Mouse (Mus musculus) R1 (cell line): ENCODE data around the gene Elk1.

Source experiments
- DNase-seq: peaks from one replicate; pipeline ENCODE4 v3.0.0-alpha.2; 2018; ENCODE audit warnings: low read depth, low spot score

Gene Elk1

DNA sequence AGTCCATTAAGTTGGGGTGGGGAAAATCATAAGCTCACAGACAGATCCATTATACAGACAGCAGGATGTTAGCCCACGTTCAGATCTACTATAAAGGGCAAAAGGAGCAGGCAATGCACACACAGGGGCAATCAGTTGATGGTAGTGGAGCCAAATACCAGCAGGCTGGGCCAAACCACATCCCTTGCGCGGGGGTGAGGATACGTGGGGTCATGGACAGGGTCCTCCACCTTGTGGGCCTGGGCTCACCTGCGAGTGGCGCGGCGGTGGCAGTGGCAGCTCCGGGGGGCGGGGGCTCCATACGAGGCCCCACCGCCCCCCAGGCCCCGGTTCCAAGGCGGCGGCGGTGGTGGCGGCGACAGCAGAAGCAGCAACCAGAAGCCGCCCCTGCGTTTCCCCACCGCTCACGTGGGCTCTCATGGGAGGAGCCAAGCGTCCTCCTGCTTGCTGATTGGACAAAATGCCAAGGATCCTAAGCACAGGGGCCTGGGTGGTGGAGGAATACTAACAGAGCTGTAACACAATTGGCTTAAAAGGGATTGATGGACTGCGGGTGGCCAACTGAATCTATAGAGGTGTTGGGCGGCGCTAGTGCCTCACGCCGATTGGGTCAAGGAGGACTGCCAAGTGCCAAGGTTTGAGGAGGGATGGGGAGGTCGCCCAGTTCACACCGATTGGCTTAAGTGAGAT, at the start of gene Elk1:
Gene Elk1, minus strand, starts transcription at position 418 of the 690 bp plus-strand sequence.
- DNase-seq, result peak; percentile 98

DNA sequence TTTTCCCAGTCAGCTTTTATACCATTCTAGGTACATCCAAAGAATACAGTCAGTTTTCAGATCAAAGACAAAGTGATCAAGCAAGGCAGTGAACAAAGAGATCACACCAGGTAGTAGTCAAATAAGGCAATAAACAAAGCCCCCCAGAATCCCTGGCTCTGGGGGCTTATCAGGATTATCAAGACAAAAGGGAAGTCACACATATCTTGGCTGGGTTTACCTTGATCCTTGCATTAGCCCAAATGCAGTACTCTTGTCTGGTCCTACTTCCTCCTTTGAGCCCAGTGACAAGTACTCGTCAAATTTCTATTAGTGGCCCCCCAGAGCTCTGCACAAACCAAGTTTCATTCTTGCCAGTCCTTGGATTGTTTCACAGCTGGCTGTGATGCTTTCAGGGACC, 30.5 kb upstream of the Elk1 start:
- no peak for DNase-seq

DNA sequence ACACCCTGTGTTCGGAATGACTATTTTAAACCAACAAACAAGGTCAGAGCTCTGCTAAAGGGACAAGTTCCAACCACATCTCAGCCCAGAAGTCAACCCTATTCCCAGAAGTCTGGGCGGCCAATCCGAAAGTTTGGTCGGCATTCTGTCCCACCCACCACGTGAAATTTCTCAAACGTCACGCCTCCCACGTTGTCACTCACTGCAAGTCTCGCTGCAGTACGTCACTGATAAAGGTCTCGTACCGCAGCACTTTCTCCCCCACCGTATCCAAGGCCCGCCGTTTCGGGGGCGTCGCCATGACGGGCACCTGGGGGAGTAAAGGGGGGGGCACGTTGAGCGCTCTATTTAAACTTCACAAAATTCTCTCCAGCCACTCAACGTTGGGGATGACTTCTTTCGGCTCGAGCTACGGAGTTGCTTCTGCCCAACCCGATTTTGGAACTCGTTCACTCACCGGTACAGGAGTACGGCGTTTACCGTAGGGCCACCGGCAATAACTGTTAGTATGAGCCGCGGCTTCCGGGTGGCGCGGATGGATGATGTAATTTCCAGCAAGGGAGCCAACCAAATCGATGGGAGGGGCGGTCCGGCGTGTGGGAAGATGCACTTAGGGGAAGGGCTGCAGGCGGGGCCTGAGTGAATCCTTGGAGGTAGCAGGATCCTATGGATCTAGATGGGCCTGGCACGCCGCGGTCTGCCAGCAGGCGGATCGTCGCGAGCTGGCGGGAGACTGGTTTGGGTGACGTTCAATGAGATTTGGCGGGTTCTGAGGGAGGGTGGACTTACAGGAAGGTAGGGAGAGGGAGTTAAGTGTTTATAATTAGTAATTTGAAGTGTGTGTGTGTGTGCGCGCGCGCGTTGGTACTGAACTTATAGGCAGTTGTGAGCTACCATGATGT, 11.3 kb upstream of the Elk1 start, which contains the start of gene Uxt:
Gene Uxt, minus strand, starts transcription at position 541 of the 902 bp plus-strand sequence.
- DNase-seq, result peak; percentile 96

DNA sequence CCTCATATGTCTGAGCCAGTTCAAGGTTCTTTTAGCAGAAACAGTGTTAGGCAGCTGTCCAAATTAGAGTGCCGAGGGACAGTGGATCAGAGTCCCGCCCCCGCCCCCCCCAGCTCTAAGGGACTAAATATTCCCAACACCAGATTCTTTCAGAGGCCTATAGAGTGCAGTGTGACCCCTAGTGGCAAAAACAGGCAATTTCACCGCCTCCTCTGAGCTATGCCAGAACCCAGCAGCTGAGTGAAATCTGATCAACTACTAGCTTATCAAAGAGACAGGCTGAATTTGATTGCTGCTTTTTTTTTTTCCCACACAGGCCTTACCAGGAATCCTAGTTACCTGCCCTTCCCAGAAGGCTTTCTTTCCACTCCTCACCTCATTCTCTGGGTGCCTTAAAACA, 4.4 kb downstream of the Elk1 start:
- DNase-seq, result peak; percentile 41

DNA sequence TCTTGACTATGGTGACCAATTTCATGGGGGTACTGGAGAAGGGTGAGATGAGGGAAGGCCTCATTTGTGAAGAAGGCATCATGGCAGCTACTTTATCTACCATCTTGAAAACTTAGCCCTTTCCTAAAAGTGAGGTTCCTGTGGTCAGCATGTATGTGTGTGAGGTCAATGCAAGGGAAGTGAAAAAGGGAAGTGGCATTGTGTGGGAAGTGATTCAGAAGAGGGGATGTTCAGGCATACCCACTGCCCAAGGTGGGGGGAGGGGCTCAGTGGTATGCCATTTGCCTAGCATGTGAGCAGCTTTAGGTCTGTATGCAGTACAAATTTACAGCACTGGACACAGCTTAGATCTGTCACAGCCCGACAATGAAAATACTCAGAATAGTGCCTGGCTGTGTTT, 18.4 kb downstream of the Elk1 start:
- DNase-seq, result no peak

DNA sequence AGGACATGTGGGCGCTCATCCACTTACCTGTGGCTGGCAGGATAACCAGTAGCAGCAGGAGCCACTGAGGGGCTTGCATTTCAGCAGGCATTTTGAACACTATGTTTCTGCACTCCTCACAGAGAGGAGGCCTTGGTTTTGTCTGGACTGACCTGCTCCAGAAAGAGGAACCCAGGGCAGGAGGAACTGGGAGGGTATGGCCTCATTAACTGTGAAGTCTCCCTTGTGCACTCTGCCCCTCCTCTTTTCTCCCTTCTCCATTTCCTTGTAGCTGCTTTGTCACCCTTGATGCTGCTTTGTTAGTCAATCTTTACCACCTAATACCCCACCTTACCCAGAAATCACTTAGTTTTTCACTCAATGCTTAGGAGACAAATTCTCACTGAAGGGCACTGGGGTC, 19.0 kb downstream of the Elk1 start, which contains the start of gene Cfp:
Gene Cfp, minus strand, starts transcription at position 192 of the 400 bp plus-strand sequence.
- no peak for DNase-seq

DNA sequence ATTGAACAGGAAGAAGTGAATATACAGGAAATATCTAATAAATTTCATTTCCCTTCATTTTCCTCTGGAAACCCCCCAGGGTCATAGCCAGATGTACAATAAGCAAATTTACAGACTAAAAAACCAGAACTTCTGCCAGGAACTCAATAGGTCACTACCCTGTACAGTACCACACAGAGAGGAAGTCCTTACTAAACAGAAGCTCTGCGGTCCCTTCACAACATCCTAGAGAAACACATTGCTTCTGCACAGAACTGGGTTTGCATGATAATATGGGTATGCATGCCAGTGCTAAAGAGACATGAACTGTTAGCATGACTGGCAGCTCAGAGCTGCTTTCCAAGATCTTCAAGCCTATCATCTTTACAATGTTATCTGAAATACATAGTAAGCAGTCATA, 20.5 kb downstream of the Elk1 start:
- no peak for DNase-seq

DNA sequence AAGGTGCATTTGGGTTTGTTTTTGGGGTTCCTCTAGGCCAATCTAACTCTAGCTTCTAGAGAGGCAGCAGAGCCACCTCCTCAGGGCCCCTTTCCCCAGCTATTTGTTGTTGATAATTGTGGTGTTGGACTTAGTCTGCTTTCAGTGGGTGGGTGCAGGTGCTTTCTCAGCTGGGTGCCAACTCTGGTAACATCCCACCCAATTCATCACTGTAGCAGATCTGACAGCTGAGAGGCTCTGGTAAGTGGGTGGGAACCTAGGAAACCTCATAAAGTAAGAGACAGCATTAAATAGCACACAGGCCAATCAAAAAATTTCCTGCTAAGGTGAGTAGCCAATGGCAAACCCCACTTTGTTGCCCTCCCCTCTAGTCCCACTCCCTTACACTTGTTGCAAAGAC, 25.4 kb downstream of the Elk1 start:
- DNase-seq, result no peak

DNA sequence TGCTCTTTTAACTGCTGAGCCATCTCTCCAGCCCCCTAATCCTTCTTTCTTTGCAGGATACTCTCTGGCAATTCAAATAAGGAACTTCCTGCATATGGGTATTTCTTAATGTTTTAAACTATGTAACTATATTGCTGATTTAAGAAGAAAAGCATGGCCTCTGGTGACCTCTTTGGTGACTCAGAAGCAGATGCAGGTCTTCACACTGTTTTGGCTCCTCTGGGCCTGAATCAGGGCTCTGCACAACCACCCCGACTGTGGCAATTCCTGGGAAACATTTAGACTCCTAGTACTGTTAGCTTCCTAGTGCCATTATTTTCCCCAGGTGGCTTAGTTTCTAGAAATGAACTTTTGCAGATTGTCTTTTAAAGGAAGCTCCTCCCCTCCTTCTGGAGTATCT, 26.9 kb downstream of the Elk1 start:
- DNase-seq, result no peak

DNA sequence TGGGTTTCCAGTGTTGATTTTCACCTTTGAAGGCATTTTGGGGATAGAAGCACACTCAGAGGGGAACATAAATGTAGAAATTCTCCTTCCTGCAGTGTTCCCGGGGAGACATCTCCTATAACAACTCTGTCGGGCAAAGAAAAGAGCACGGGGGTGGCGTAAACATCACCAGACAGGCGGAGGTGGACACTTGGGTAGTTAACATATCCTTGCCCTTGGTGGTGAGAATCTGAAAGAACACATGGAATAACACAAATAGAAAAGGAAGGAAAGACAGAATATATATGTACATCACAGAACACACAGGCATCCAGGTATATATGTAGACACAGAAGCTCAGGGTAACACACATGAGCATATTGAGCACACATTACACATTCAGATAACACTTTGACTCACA, 29.0 kb downstream of the Elk1 start:
- DNase-seq, result no peak

DNA sequence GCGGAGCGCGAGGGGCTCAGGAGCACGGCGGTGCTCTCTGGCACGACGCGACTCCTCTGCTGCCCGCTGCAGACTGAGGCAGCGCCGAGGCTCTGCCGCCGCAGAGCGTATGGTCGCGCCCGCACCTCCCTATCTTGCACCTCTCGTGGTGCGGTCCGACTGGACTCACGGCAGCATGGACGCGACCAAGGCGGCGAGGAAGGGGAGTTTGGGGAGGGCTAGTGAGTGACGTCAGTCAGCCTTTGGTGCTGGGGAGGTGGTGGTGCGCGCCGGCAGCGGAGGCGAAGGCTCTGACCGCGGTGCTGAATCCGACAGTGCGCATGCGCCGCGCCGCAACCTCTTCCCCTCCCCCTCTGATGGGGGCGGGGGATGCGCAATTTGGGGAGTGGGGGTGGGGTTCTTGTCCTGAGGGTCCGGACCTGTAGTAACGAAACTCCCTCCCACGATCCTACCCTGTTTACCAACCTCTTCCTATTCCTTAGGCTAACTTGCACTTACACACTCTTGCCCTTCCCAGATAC, 29.5 kb downstream of the Elk1 start, which contains the start of gene Syn1:
Gene Syn1, minus strand, starts transcription at position 161 of the 521 bp plus-strand sequence.
- DNase-seq, result peak; percentile 95

DNA sequence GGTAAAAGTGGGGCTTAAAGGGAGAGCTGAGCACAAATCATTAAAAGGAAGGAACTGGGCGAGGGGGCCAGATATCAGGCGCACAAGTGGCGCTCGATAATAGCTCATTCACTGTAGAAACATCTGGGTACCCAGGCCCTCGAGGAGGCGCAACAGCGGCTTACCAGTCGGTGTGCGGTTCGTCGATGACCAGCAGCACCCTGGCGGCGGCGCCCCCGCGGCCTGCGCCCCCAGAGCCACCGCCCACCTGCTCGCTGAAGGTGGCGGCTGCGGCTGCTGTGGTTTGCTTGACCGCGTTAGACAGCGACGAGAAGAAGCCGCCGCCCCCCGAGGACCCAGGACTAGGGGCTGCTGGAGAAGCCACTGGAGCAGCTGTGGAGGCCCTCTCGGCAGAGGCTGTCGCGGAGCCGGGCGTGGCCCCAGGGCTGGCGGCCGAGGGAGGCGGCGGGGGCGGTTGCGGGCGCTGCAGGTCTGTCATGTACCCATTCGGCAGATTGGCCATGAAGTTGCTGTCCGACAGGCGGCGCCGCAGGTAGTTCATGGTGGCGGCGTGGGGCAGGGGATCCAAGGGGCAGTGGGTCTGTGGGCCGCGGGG, 30.1 kb downstream of the Elk1 start:
- DNase-seq, result no peak

DNA sequence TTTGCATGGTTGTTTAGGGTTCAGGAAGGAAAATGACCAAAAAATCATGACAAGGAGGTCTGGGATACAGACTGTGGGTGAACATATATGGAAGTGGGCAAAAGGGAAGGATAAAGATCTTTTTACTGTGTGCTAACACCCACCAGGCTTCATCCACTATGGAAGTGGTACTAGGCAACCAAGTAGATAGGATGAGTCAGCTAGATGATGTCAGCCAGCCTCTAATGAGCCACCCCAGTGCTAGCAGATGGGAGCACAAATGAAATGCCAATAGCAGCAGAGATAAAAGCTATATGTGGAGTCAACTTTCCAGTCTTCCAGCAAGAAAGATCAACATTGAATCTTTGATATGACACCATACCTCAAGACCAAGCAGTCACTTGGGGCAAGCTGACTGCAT, 35.3 kb downstream of the Elk1 start:
- no peak for DNase-seq

DNA sequence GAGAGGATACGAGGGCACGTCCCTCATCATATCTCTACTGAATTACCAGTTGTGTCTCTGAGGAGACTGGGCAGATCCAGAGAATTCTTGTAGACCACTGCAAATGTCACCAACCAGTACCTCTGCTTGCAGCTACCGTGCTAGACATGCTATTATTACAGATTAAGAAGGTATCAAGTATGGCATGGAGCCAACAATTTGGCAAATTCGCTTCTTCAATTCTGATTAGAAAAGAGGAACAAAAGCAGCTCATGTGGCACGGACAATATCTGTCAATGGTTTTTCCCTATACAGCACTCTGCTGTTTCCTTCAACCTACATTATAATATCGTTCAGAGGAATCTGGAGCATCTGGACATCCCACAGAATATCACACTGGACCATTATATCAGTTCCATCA, 36.7 kb downstream of the Elk1 start:
- no peak for DNase-seq

DNA sequence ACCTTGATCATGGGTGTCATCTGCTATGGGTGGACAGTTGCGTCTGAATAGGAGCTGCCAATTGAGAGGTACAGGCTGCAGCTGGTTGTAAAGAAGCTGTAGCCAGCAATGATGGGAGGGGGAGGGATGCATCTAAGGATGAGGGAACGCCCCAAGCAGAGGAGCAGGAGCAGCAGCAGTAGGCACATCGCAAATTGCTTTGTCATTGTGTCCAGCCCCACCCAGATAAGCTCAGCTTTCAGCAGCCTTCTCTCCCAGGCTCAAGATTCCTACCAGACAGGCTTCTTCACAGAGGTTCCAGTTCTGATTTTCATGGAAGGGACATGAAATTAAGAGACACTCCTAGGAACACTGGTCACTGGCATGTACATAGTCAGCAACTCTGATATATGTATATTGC, 40.3 kb downstream of the Elk1 start:
- DNase-seq, result peak; percentile 79
